Mouse (Mus musculus) CH12.LX (cell line): ENCODE results near the gene Il18. TPM values are rescaled to one million over a fixed set of nuclear protein-coding genes. Genes with fewer than 3 reads are reported as not detected.
A peak's percentile ranks its signal among the peaks of the same experiment; 100 is the strongest.

ENCODE experiments used
- DNase-seq: peaks from one replicate; pipeline ENCODE4 v3.0.0-alpha.2; 2013; ENCODE audit errors: extremely low read depth
- H3K27ac ChIP-seq: 2 replicates; pipeline ENCODE4 v1.5.1; 2012; ENCODE audit warnings: low read depth, mild to moderate bottlenecking, control low read depth, moderate library complexity; ENCODE audit not compliant: insufficient read depth
- H3K27me3 ChIP-seq: replicated peaks from 2 replicates; pipeline ENCODE3; 2012; ENCODE audit warnings: inconsistent platforms
- H3K36me3 ChIP-seq, 2 experiments: replicated peaks in 1 of 2; 2 replicates each; pipeline versions ENCODE3 to v1.6.1; 2012; ENCODE audit warnings: inconsistent platforms in 1 of 2, low read length in 1 of 2, mild to moderate bottlenecking in 1 of 2, mixed read lengths in 1 of 2, moderate library complexity in 1 of 2; ENCODE audit not compliant: control insufficient read depth in 1 of 2, insufficient read depth in 1 of 2
- H3K4me1 ChIP-seq, 2 experiments: 2 replicates each; pipeline ENCODE4 v1.6.1; 2012; ENCODE audit warnings: inconsistent platforms in 1 of 2, moderate library complexity in 1 of 2; ENCODE audit not compliant: insufficient read depth in 2 of 2, control insufficient read depth in 1 of 2
- H3K4me2 ChIP-seq: 2 replicates; pipeline ENCODE4 v1.6.1; 2012; ENCODE audit warnings: low read depth, mild to moderate bottlenecking, control low read depth; ENCODE audit not compliant: poor library complexity, insufficient read depth, severe bottlenecking
- H3K4me3 ChIP-seq, 3 experiments: fragments of 150-350 bp in 1 of 3; sonication (generic) in 1 of 3; replicated peaks in 1 of 3; 2 replicates each; pipeline versions ENCODE3 to v1.5.1; 2011 to 2012; ENCODE audit warnings: low read depth in 2 of 3, low read length in 2 of 3, mild to moderate bottlenecking in 2 of 3, moderate library complexity in 2 of 3, control low read depth in 1 of 3, improper control_type of control experiment in 1 of 3, inconsistent platforms in 1 of 3, mixed read lengths in 1 of 3; ENCODE audit not compliant: poor library complexity in 1 of 3
- H3K79me2 ChIP-seq: replicated peaks from 2 replicates; pipeline ENCODE4 v1.6.1; 2012; ENCODE audit warnings: mild to moderate bottlenecking, moderate library complexity; ENCODE audit not compliant: control insufficient read depth, poor library complexity, insufficient read depth, severe bottlenecking; ENCODE audit errors: extremely low read depth
- H3K9ac ChIP-seq: 2 replicates; pipeline ENCODE4 v1.6.1; 2012; ENCODE audit warnings: low read depth, mild to moderate bottlenecking, control low read depth, moderate library complexity; ENCODE audit not compliant: insufficient read depth
- H3K9me3 ChIP-seq: replicated peaks from 2 replicates; pipeline ENCODE3; 2012; ENCODE audit warnings: low read length, inconsistent platforms, mixed read lengths
- BHLHE40 ChIP-seq: IDR thresholded peaks from 2 replicates; pipeline ENCODE4 v1.6.1; 2011; ENCODE audit warnings: mild to moderate bottlenecking, low read depth, low read length, improper control_type of control experiment
- CHD2 ChIP-seq: IDR thresholded peaks from 2 replicates; pipeline ENCODE4 v1.6.1; 2011; ENCODE audit warnings: low read length, improper control_type of control experiment
- CTCF ChIP-seq, 2 experiments: IDR thresholded peaks in 1 of 2; conservative IDR thresholded peaks in 1 of 2; 2 replicates each; pipeline ENCODE4 v1.5.1; 2011 to 2012; ENCODE audit warnings: low read depth in 2 of 2, low read length in 2 of 2, improper control_type of control experiment in 1 of 2, inconsistent platforms in 1 of 2, mild to moderate bottlenecking in 1 of 2, moderate library complexity in 1 of 2
- E2F4 ChIP-seq: IDR thresholded peaks from 2 replicates; pipeline ENCODE4 v1.6.1; 2011; ENCODE audit warnings: low read depth, low read length, improper control_type of control experiment; ENCODE audit not compliant: insufficient replicate concordance
- ELF1 ChIP-seq: IDR thresholded peaks from 2 replicates; pipeline ENCODE4 v1.6.1; 2014; ENCODE audit warnings: low read depth, mild to moderate bottlenecking, inconsistent platforms, low read length, improper control_type of control experiment
- EP300 ChIP-seq: IDR thresholded peaks from 2 replicates; pipeline ENCODE4 v1.6.1; 2011; ENCODE audit warnings: low read length, improper control_type of control experiment
- GABPA ChIP-seq: IDR thresholded peaks from 2 replicates; pipeline ENCODE4 v1.6.1; 2012; ENCODE audit warnings: low read depth, low read length, improper control_type of control experiment, inconsistent platforms; ENCODE audit not compliant: insufficient replicate concordance
- HCFC1 ChIP-seq: IDR thresholded peaks from 2 replicates; pipeline ENCODE4 v1.6.1; 2012; ENCODE audit warnings: low read depth, mild to moderate bottlenecking, inconsistent platforms, low read length, improper control_type of control experiment
- IRF4 ChIP-seq: IDR thresholded peaks from 2 replicates; pipeline ENCODE4 v1.6.1; 2014; ENCODE audit warnings: low read depth, mild to moderate bottlenecking, inconsistent platforms, low read length, improper control_type of control experiment
- JUND ChIP-seq: conservative IDR thresholded peaks from 2 replicates; pipeline ENCODE4 v1.6.1; 2011; ENCODE audit warnings: low read depth, low read length, improper control_type of control experiment
- MAZ ChIP-seq: IDR thresholded peaks from 2 replicates; pipeline ENCODE4 v1.6.1; 2012; ENCODE audit warnings: low read depth, mild to moderate bottlenecking, inconsistent platforms, low read length, improper control_type of control experiment, moderate library complexity
- MYC ChIP-seq: IDR thresholded peaks from 2 replicates; pipeline ENCODE4 v1.6.1; 2011; ENCODE audit warnings: low read depth, mild to moderate bottlenecking, improper control_type of control experiment, low read length
- POLR2A ChIP-seq: IDR thresholded peaks from 2 replicates; pipeline ENCODE4 v1.6.1; 2011; ENCODE audit warnings: low read depth, mild to moderate bottlenecking, improper control_type of control experiment, low read length
- RAD21 ChIP-seq: IDR thresholded peaks from 2 replicates; pipeline ENCODE4 v1.6.1; 2011; ENCODE audit warnings: low read depth, mild to moderate bottlenecking, low read length, improper control_type of control experiment, moderate library complexity
- RCOR1 ChIP-seq: conservative IDR thresholded peaks from 2 replicates; pipeline ENCODE4 v1.6.1; 2012; ENCODE audit warnings: low read depth, mild to moderate bottlenecking, inconsistent platforms, low read length, improper control_type of control experiment
- SMC3 ChIP-seq: IDR thresholded peaks from 2 replicates; pipeline ENCODE4 v1.6.1; 2011; ENCODE audit warnings: low read depth, low read length, improper control_type of control experiment
- TBP ChIP-seq: conservative IDR thresholded peaks from 2 replicates; pipeline ENCODE4 v1.6.1; 2011; ENCODE audit warnings: low read depth, low read length, improper control_type of control experiment
- UBTF ChIP-seq: IDR thresholded peaks from 2 replicates; pipeline ENCODE4 v1.6.1; 2012; ENCODE audit warnings: low read depth, mild to moderate bottlenecking, inconsistent platforms, low read length, improper control_type of control experiment, moderate library complexity
- USF1 ChIP-seq: IDR thresholded peaks from 2 replicates; pipeline ENCODE4 v1.6.1; 2014; ENCODE audit warnings: low read depth, mild to moderate bottlenecking, inconsistent platforms, low read length, improper control_type of control experiment
- USF2 ChIP-seq: conservative IDR thresholded peaks from 2 replicates; pipeline ENCODE4 v1.6.1; 2011; ENCODE audit warnings: low read depth, low read length, improper control_type of control experiment
- ZC3H11A ChIP-seq: IDR thresholded peaks from 2 replicates; pipeline ENCODE4 v1.6.1; 2012; ENCODE audit warnings: low read depth, mild to moderate bottlenecking, inconsistent platforms, low read length, improper control_type of control experiment
- ZKSCAN1 ChIP-seq: IDR thresholded peaks from 2 replicates; pipeline ENCODE4 v1.6.1; 2012; ENCODE audit warnings: low read depth, inconsistent platforms, low read length, improper control_type of control experiment, borderline replicate concordance
- ZNF384 ChIP-seq: IDR thresholded peaks from 2 replicates; pipeline ENCODE4 v1.6.1; 2012; ENCODE audit warnings: low read depth, low read length, improper control_type of control experiment, inconsistent platforms
- dilution Hi-C: fragments of 300-500 bp; cut with MboI; formaldehyde crosslinking; loops from 2 replicates; pipeline ENCODE4 v1.14.3; 2020; ENCODE audit warnings: low sequenced_read_pairs; ENCODE audit not compliant: extremely low pct_unique_long_range_greater_than_20kb, extremely low pct_ligation_motif_present
- in situ Hi-C: fragments of 300-500 bp; cut with MboI; formaldehyde crosslinking; loops from 3 replicates; pipeline ENCODE4 v1.14.3; 2019; ENCODE audit warnings: low sequenced_read_pairs, low pct_ligation_motif_present, low pct_unique_long_range_greater_than_20kb, mixed read lengths
- polyA plus RNA-seq: library from polyadenylated mRNA; unstranded; fragments of >175 nt; gene quantifications from 2 replicates; pipeline ENCODE4 v1.2.1, GENCODE M21; 2012; ENCODE audit warnings: low read depth; ENCODE audit not compliant: insufficient read length
- total RNA-seq, 2 experiments: library from RNA; depleted of rRNA; stranded (reverse); fragments of 300-350 nt in 1 of 2; fragments of >200 nt in 1 of 2; gene quantifications; 2 replicates each; pipeline ENCODE4 v1.2.3; 2012 to 2014

Gene Il18
- total and polyA plus RNA-seq, 3 experiments, result 0.56 to 0.98 (median 0.59) TPM

DNA sequence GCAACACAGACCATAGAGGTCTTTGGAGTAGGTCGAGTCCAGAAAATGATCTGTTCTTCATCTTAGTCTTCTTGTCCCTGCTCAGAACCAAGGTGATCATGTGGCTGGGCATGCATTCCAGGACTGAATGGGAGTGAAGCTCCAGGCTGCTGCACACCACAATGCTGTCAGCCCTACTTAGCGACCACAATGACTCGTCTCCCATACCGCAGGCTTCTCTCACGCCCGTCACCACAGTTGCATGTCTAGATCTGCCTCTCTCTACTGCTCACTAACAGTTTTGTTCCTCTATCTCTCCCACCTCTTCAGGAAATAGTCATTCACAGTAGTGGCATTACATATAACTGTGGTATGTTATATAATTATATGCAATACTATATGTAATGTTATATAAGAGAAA lies 33.9 kb upstream of the Il18 start:
- DNase-seq, result no peak
- Histone ChIP-seq H3K9ac (no peak overlapping the region), H3K36me3 (peaks cover 15 to 41% of the 10 kb centered on the region in 2 experiments), H3K27ac (no peak overlapping the region), H3K4me2 (no peak overlapping the region), H3K4me3 (no peak overlapping the region), H3K27me3 (no peaks in the 10 kb centered on the region), H3K79me2 (no peaks in the 10 kb centered on the region), H3K4me1 (peaks cover 6 to 8% of the 10 kb centered on the region in 2 experiments), H3K9me3 (no peaks in the 10 kb centered on the region)
- dilution Hi-C loops (no loop called here), in situ Hi-C loops (loop anchor here (10.0 kb wide), 1 partner anchor 186 kb away; no protein-coding TSS in a partner anchor)
- no peak for TF ChIP-seq JUND
- TF ChIP-seq BHLHE40, result 0 out of 2 replicates have a peak, but pooled peaks have one; percentile 38
- TF ChIP-seq GABPA, result no peak
- TF ChIP-seq USF2, result no peak
- no peak for TF ChIP-seq HCFC1

DNA sequence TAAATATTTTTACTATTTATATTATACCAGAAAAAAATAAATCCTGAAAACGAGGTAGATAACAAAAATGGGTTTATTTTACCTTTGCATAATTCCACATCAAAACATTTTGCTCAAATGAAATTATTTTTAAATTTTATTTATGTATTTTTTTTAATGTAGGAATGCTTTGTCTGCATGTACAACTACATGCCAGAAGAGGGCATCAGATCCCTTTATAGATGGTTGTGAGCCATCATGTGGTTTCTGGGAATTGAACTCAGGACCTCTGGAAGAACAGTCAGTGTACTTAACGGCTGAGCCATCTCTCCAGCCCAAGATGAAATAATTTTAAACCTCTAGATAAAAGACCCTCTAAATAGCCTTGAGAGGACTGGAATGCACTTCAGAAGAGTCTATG lies 33.1 kb upstream of the Il18 start:
- DNase-seq, result no peak
- Histone ChIP-seq H3K4me3 (no peak overlapping the region), H3K27ac (no peak overlapping the region), H3K36me3 (peaks cover 15 to 43% of the 10 kb centered on the region in 2 experiments), H3K27me3 (no peaks in the 10 kb centered on the region), H3K79me2 (no peaks in the 10 kb centered on the region), H3K9ac (no peak overlapping the region), H3K4me1 (peaks cover 7 to 16% of the 10 kb centered on the region in 2 experiments), H3K4me2 (no peak overlapping the region), H3K9me3 (no peaks in the 10 kb centered on the region)
- TF ChIP-seq CTCF (conservative IDR thresholded peaks at IDR 0.05 in 1 of 2, IDR thresholded peaks at IDR 0.05 in 1 of 2; ENCODE audit: low read depth in 2 of 2, low read length in 2 of 2) (peak in 1 of 2 experiments; percentile 51; a peak in 1 of 4 replicates), HCFC1 (no peak), BHLHE40 (no peak), MYC (no peak), ZKSCAN1 (no peak), RAD21 (peak; percentile 32), GABPA (no peak), RCOR1 (no peak), ZC3H11A (no peak), USF2 (no peak), SMC3 (peak; percentile 26; the same call in 1 of the 2 replicates), EP300 (no peak), POLR2A (no peak), CHD2 (no peak), ZNF384 (no peak), TBP (no peak), MAZ (no peak), ELF1 (no peak), USF1 (no peak), IRF4 (no peak), UBTF (no peak), E2F4 (no peak)
- dilution Hi-C loops (no loop called here), in situ Hi-C loops (loop anchor here (10.0 kb wide), 1 partner anchor 187 kb away; no protein-coding TSS in a partner anchor)
